Mouse (Mus musculus): ENCODE measurements around the gene Ank2. TPM values are rescaled to one million over a fixed set of nuclear protein-coding genes. Genes with fewer than 3 reads are reported as not detected.

Ank2 gene
- polyA plus RNA-seq, 1 experiment from 2014 or later, result 19.6 TPM

GRCm38 (mm10) chr3:127529210-127529609 lies 30.1 kb upstream of the Ank2 start:
- DNase-seq (peak; percentile 23), ATAC-seq (ENCODE audit: insufficient read depth) (peak; percentile 56)
- Histone ChIP-seq H3K9me3 (ENCODE audit: low read depth, low read length) (no peaks in the 10 kb centered on the region), H3K27me3 (ENCODE audit: insufficient read depth, low read length) (no peaks in the 10 kb centered on the region), H3K36me3 (ENCODE audit: insufficient read depth) (no peaks in the 10 kb centered on the region), H3K4me3 (ENCODE audit: low read depth, low read length) (no peak overlapping the region), H3K27ac (ENCODE audit: low read depth) (no peak overlapping the region), H3K4me2 (no peak overlapping the region), H3K9ac (no peak overlapping the region), H3K4me1 (ENCODE audit: insufficient read depth) (no peaks in the 10 kb centered on the region)
- 58% methylated on average over 3 of the region's 3 CpGs for WGBS
- TF ChIP-seq CTCF (IDR thresholded peaks at IDR 0.05; ENCODE audit: low read depth), result no peak

- no peak for DNase-seq
- H3K4me2 ChIP-seq, result no peak overlapping the region
- H3K4me1 ChIP-seq (ENCODE audit: insufficient read depth), result no peaks in the 10 kb centered on the region
- H3K9ac ChIP-seq, result no peak overlapping the region
- H3K4me3 ChIP-seq (ENCODE audit: low read depth, low read length), result no peak overlapping the region
- ATAC-seq (ENCODE audit: insufficient read depth), result no peak
- WGBS, result 74% methylated on average over 5 of the region's 5 CpGs
- no peak for TF ChIP-seq CTCF (IDR thresholded peaks at IDR 0.05; ENCODE audit: low read depth)
- H3K9me3 ChIP-seq (ENCODE audit: low read depth, low read length), result no peaks in the 10 kb centered on the region
- no peak overlapping the region for H3K27ac ChIP-seq (ENCODE audit: low read depth)
- H3K36me3 ChIP-seq (ENCODE audit: insufficient read depth), result no peaks in the 10 kb centered on the region
- H3K27me3 ChIP-seq (ENCODE audit: insufficient read depth, low read length), result no peaks in the 10 kb centered on the region
Observed at GRCm38 (mm10) chr3:127527465-127528034, 28.4 kb upstream of the Ank2 start.

GRCm38 (mm10) chr3:127525188-127525819 lies 26.2 kb upstream of the Ank2 start:
- no peak overlapping the region for H3K4me2 ChIP-seq
- DNase-seq (no peak), ATAC-seq (ENCODE audit: insufficient read depth) (no peak)
- no peaks in the 10 kb centered on the region for H3K27me3 ChIP-seq (ENCODE audit: insufficient read depth, low read length)
- 68% methylated on average over 8 of the region's 8 CpGs for WGBS
- no peak for TF ChIP-seq CTCF (IDR thresholded peaks at IDR 0.05; ENCODE audit: low read depth)
- H3K4me3 ChIP-seq (ENCODE audit: low read depth, low read length), result no peak overlapping the region
- no peaks in the 10 kb centered on the region for H3K36me3 ChIP-seq (ENCODE audit: insufficient read depth)
- H3K27ac ChIP-seq (ENCODE audit: low read depth), result no peak overlapping the region
- no peak overlapping the region for H3K9ac ChIP-seq
- H3K9me3 ChIP-seq (ENCODE audit: low read depth, low read length), result no peaks in the 10 kb centered on the region
- H3K4me1 ChIP-seq (ENCODE audit: insufficient read depth), result no peaks in the 10 kb centered on the region

GRCm38 (mm10) chr3:127521156-127521555 lies 22.0 kb upstream of the Ank2 start:
- Histone ChIP-seq H3K4me3 (ENCODE audit: low read depth, low read length) (no peak overlapping the region), H3K9me3 (ENCODE audit: low read depth, low read length) (no peaks in the 10 kb centered on the region), H3K27me3 (ENCODE audit: insufficient read depth, low read length) (no peaks in the 10 kb centered on the region), H3K27ac (ENCODE audit: low read depth) (no peak overlapping the region; the same call in 1 of the 2 replicates), H3K4me1 (ENCODE audit: insufficient read depth) (no peaks in the 10 kb centered on the region), H3K9ac (no peak overlapping the region), H3K36me3 (ENCODE audit: insufficient read depth) (no peaks in the 10 kb centered on the region), H3K4me2 (no peak overlapping the region)
- 0 out of 2 replicates have a peak, but pooled peaks have one; percentile 25 for TF ChIP-seq CTCF (IDR thresholded peaks at IDR 0.05; ENCODE audit: low read depth)
- DNase-seq (peak; percentile 71), ATAC-seq (ENCODE audit: insufficient read depth) (peak; percentile 90; the same call in 1 of the 2 replicates)
- WGBS, result 34% methylated on average over 10 of the region's 10 CpGs

GRCm38 (mm10) chr3:127520300-127520699 lies 21.1 kb upstream of the Ank2 start:
- no peaks in the 10 kb centered on the region for H3K27me3 ChIP-seq (ENCODE audit: insufficient read depth, low read length)
- H3K4me3 ChIP-seq (ENCODE audit: low read depth, low read length), result no peak overlapping the region
- ATAC-seq (ENCODE audit: insufficient read depth) (no peak), DNase-seq (no peak)
- no peak for TF ChIP-seq CTCF (IDR thresholded peaks at IDR 0.05; ENCODE audit: low read depth)
- H3K9ac ChIP-seq, result no peak overlapping the region
- H3K36me3 ChIP-seq (ENCODE audit: insufficient read depth), result no peaks in the 10 kb centered on the region
- H3K4me2 ChIP-seq, result no peak overlapping the region
- H3K4me1 ChIP-seq (ENCODE audit: insufficient read depth), result no peaks in the 10 kb centered on the region
- no peaks in the 10 kb centered on the region for H3K9me3 ChIP-seq (ENCODE audit: low read depth, low read length)
- H3K27ac ChIP-seq (ENCODE audit: low read depth), result no peak overlapping the region
- 72% methylated on average over 6 of the region's 6 CpGs for WGBS

- Histone ChIP-seq H3K4me1 (ENCODE audit: insufficient read depth) (0 out of 2 replicates have a peak, but pooled peaks cover 2% of the 10 kb centered on the region), H3K4me2 (no peak overlapping the region), H3K4me3 (ENCODE audit: low read depth, low read length) (no peak overlapping the region), H3K27me3 (ENCODE audit: insufficient read depth, low read length) (no peaks in the 10 kb centered on the region), H3K27ac (ENCODE audit: low read depth) (no peak overlapping the region), H3K9ac (no peak overlapping the region), H3K36me3 (ENCODE audit: insufficient read depth) (no peaks in the 10 kb centered on the region), H3K9me3 (ENCODE audit: low read depth, low read length) (no peaks in the 10 kb centered on the region)
- no peak for TF ChIP-seq CTCF (IDR thresholded peaks at IDR 0.05; ENCODE audit: low read depth)
- WGBS, result 93% methylated on average over 1 of the region's 1 CpGs
- DNase-seq, result no peak
- no peak for ATAC-seq (ENCODE audit: insufficient read depth)
Observed at GRCm38 (mm10) chr3:127515251-127515650, 16.1 kb upstream of the Ank2 start.

- ATAC-seq (ENCODE audit: insufficient read depth), result no peak
- WGBS, result 75% methylated on average over 2 of the region's 2 CpGs
Observed at GRCm38 (mm10) chr3:127513699-127514098, 14.5 kb upstream of the Ank2 start.

More at GRCm38 (mm10) chr3:127513699-127514098, 14.5 kb upstream of the Ank2 start:
- Histone ChIP-seq H3K27me3 (ENCODE audit: insufficient read depth, low read length) (no peaks in the 10 kb centered on the region), H3K4me1 (ENCODE audit: insufficient read depth) (0 out of 2 replicates have a peak, but pooled peaks cover 2% of the 10 kb centered on the region), H3K9me3 (ENCODE audit: low read depth, low read length) (no peaks in the 10 kb centered on the region), H3K36me3 (ENCODE audit: insufficient read depth) (no peaks in the 10 kb centered on the region), H3K9ac (no peak overlapping the region), H3K4me3 (ENCODE audit: low read depth, low read length) (no peak overlapping the region), H3K4me2 (no peak overlapping the region), H3K27ac (ENCODE audit: low read depth) (no peak overlapping the region)
- no peak for DNase-seq
- no peak for TF ChIP-seq CTCF (IDR thresholded peaks at IDR 0.05; ENCODE audit: low read depth)
